Mouse (Mus musculus) forebrain, embryonic 16.5 days (tissue): ENCODE results near the gene Snx8. TPM values are rescaled to one million over a fixed set of nuclear protein-coding genes. Genes with fewer than 3 reads are reported as not detected.

Source experiments
- ATAC-seq: fragments of 200-750 bp; cut with Nextera tagmentation; 2 replicates; pipeline ENCODE4 v1.8.0; 2017; ENCODE audit warnings: mild to moderate bottlenecking, moderate library complexity
- H3K27ac ChIP-seq: fragments of 300-500 bp; sonication (generic); 2 replicates; pipeline ENCODE4 v1.5.1; 2014; ENCODE audit warnings: low read length, control low read depth
- H3K27me3 ChIP-seq: fragments of 300-500 bp; sonication (generic); replicated peaks from 2 replicates; pipeline ENCODE4 v1.6.1; 2014; ENCODE audit warnings: low read length; ENCODE audit not compliant: control insufficient read depth, insufficient read depth
- H3K36me3 ChIP-seq: fragments of 300-500 bp; sonication (generic); 2 replicates; pipeline ENCODE4 v1.6.1; 2014; ENCODE audit not compliant: control insufficient read depth, insufficient read depth
- H3K4me1 ChIP-seq: fragments of 300-500 bp; sonication (generic); replicated peaks from 2 replicates; pipeline ENCODE4 v1.6.1; 2014; ENCODE audit warnings: low read length; ENCODE audit not compliant: control insufficient read depth, insufficient read depth
- H3K4me2 ChIP-seq: fragments of 300-500 bp; sonication (generic); 2 replicates; pipeline ENCODE4 v1.6.1; 2014; ENCODE audit warnings: mild to moderate bottlenecking, low read length, control low read depth
- H3K4me3 ChIP-seq: fragments of 300-500 bp; sonication (generic); replicated peaks from 2 replicates; pipeline ENCODE4 v1.5.1; 2014; ENCODE audit warnings: mild to moderate bottlenecking, low read length, control low read depth
- H3K9ac ChIP-seq: fragments of 300-500 bp; sonication (generic); replicated peaks from 2 replicates; pipeline ENCODE4 v1.6.1; 2014; ENCODE audit warnings: low read depth, low read length, control low read depth
- H3K9me3 ChIP-seq: fragments of 300-500 bp; sonication (generic); 2 replicates; pipeline ENCODE4 v1.6.1; 2016; ENCODE audit warnings: low read length; ENCODE audit not compliant: control insufficient read depth
- WGBS: fragments of 180-500 bp; shearing (Covaris S2); extraction: QIAGEN DNeasy Blood & Tissue Kit; methylation state at CpG from one replicate; pipeline ENCODE4 v1.1.7; 2014; 5-methylcytosine and 5-hydroxymethylcytosine counted together
- polyA plus RNA-seq: library from polyadenylated mRNA; unstranded; fragments of >200 nt; fragmentation: Nextera tagmentation; extraction: Ambion mirVana; gene quantifications from 2 replicates; pipeline ENCODE4 v1.2.1, GENCODE M21; 2015

Snx8 gene
- polyA plus RNA-seq, 1 experiment from 2014 or later, result 24.1 TPM

DNA sequence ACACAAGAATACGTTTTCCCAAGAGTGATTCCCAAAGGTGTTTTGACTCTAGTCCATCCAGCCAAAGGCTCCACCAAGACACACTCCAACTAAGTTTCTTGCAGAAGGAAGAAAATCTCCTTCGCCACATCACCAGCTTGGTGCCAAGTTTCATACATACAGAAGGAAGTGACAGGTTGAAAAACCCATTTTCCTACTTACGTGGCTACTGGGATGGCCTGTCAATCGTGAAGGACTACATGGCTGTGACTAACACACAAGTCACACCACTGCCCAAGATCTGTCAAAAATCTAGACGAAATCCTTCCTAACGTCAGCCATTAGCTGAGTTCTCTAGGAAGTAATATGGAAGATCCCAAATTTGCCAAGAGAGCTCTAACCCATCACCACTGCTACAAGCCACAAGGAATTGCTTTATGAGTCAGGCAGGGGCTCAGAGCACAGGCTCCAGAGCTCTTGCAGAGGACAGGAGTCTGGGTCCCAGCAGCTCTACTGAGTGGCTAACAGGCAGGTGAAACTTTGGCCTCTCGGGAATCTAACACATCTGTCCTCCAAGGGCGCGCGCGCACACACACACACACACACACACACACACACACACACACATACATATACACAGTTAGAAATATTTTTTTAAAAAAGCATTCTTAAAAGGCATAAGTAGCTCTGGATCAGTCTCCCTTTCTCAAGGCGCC, 1.1 kb downstream of the Snx8 start:
- Histone ChIP-seq H3K27me3 (0 out of 2 replicates have a peak, but pooled peaks cover 2% of the 10 kb centered on the region), H3K36me3 (no peaks in the 10 kb centered on the region), H3K9ac (no peak overlapping the region), H3K4me1 (peaks cover 14% of the 10 kb centered on the region), H3K4me2 (peak overlapping the region; percentile 94), H3K4me3 (peak overlapping the region; percentile 74), H3K27ac (no peak overlapping the region), H3K9me3 (no peaks in the 10 kb centered on the region)
- WGBS, result 76% methylated on average over 11 of the region's 12 CpGs
- no peak for ATAC-seq

DNA sequence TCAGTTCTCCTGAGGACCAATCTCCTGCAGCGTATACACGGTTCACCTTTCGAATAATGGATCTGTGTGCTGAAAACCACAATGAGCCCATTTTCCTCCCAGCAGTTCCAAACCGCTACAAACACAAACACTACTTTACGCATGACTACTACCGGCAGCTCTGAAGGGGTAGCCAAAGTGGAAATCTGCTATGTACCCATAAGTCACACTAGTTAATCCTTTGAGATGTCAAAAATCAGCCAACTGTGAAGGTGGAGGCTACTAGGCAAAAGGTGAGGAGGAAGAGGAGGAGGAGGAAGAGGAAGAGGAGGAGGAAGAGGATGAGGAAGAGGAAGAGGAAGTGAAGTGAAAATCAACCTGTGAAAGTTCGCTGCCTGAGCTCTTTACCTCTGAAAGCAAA, 1.8 kb downstream of the Snx8 start:
- 88% methylated on average over 7 of the region's 7 CpGs for WGBS
- Histone ChIP-seq H3K4me3 (no peak overlapping the region), H3K9me3 (no peaks in the 10 kb centered on the region), H3K27me3 (0 out of 2 replicates have a peak, but pooled peaks cover 2% of the 10 kb centered on the region), H3K4me1 (peaks cover 14% of the 10 kb centered on the region), H3K4me2 (no peak overlapping the region), H3K27ac (no peak overlapping the region), H3K9ac (no peak overlapping the region), H3K36me3 (no peaks in the 10 kb centered on the region)
- ATAC-seq, result no peak

DNA sequence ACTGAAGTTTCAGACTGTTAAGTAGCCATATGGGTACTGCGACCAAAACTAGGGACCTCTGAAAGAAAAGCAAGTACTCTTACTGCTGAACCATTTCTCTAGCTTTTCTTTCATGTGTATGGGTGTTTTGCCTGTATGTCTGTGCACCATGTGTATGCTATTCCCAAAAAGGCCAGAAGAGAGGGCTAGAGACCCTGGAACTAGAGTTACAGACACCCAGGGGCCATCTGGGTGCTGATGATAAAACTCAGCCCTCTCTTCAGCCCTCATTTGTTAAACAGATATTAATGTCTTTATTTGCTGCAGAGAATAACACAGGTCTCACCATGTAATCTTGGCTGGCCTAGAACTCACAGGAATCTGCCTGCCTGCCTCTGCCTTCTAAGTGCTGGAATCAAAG, 4.6 kb downstream of the Snx8 start:
- Histone ChIP-seq H3K9me3 (no peaks in the 10 kb centered on the region), H3K36me3 (no peaks in the 10 kb centered on the region), H3K4me2 (no peak overlapping the region), H3K27ac (no peak overlapping the region), H3K27me3 (no peaks in the 10 kb centered on the region), H3K4me1 (peaks cover 14% of the 10 kb centered on the region), H3K9ac (no peak overlapping the region), H3K4me3 (no peak overlapping the region)
- 85% methylated on average over 1 of the region's 1 CpGs for WGBS
- ATAC-seq, result no peak

DNA sequence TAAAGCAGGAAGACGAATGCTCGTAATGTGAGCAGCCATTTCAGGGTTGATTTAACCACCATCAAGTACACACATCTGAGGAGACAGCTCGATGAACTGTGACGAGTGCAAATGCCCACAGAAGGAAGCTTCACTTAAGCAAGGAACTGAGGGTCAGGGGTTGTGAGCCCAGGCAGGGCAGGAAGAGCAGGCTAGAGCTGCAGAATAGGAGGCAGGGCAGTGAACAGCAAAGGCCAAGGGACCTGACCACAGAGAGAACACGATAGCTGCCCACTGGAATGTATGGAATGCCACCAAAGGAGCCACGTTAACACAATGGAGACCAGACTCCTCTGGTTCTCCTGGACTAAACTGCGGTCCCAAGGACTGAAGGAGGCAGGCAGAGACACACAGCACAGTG, 5.5 kb downstream of the Snx8 start:
- H3K9me3 ChIP-seq, result no peaks in the 10 kb centered on the region
- H3K36me3 ChIP-seq, result no peaks in the 10 kb centered on the region
- ATAC-seq, result no peak
- no peaks in the 10 kb centered on the region for H3K27me3 ChIP-seq
- peaks cover 8% of the 10 kb centered on the region for H3K4me1 ChIP-seq
- H3K4me3 ChIP-seq, result no peak overlapping the region
- WGBS, result 35% methylated on average over 7 of the region's 7 CpGs
- H3K27ac ChIP-seq, result no peak overlapping the region
- no peak overlapping the region for H3K4me2 ChIP-seq
- H3K9ac ChIP-seq, result no peak overlapping the region

DNA sequence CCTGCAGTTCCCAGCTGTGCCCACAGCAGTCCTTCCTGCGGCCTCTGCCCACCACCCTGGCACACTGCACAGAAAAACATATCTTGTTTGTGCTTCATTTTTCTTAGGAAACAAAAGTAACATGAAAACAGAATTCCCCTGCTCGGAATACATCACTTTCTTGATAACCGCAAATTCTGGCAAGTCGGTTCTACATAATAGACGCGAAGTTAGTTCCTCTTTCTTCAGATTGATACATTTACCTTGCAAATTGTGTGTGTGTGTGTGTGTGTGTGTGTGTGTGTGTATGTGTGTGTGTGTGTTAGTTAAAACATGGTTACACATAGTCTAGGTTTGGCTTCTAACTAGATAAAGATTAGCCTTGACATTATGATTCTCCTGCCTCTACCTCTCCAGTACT, 6.4 kb downstream of the Snx8 start:
- no peaks in the 10 kb centered on the region for H3K36me3 ChIP-seq
- no peak overlapping the region for H3K27ac ChIP-seq
- no peak for ATAC-seq
- H3K27me3 ChIP-seq, result no peaks in the 10 kb centered on the region
- H3K9ac ChIP-seq, result no peak overlapping the region
- 95% methylated on average over 6 of the region's 6 CpGs for WGBS
- no peak overlapping the region for H3K4me2 ChIP-seq
- H3K4me1 ChIP-seq, result 0 out of 2 replicates have a peak, but pooled peaks cover under 1% of the 10 kb centered on the region
- H3K4me3 ChIP-seq, result no peak overlapping the region
- no peaks in the 10 kb centered on the region for H3K9me3 ChIP-seq

DNA sequence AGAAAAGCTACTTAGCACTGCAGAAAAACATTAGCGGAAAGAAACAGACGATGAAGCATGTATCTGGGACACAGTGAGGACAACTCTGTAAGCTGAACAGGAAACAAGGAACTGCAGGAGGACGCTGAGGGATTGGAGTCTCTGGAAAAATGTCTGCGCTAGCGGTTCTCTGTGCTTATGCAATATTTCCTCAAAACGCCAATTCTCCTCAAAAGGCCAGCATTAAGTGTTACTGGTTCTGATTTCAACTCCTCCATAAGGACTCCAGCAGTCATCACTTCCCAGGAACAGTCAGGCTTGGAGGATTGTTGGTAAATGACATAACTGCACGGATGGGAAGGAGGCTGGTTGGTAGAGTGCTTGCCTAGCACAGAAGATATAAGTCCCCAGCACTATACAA, 7.9 kb downstream of the Snx8 start:
- Histone ChIP-seq H3K9ac (no peak overlapping the region), H3K9me3 (no peaks in the 10 kb centered on the region), H3K36me3 (no peaks in the 10 kb centered on the region), H3K4me3 (no peak overlapping the region), H3K27me3 (no peaks in the 10 kb centered on the region), H3K27ac (no peak overlapping the region), H3K4me2 (no peak overlapping the region), H3K4me1 (no peaks in the 10 kb centered on the region)
- ATAC-seq, result no peak
- 94% methylated on average over 7 of the region's 7 CpGs for WGBS

DNA sequence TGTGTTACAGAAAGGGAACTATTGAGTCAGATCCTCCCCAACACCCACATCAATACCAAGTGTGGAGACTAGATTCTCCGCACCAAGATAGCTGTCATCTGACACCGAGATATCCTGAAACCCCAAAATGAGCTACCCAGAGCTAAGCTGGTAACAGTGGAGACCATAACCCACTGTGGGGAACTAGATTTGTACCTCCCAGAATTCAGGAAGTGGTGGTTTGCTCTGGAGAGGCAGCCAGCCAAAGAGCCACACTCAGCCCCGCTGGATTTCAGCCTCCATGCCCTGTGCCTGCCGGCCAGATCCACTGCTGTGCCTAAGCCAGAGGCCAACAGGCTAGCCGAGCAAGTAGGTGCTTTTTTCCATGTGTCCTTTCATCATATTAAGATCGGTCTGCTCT, 9.8 kb downstream of the Snx8 start:
- WGBS, result 86% methylated on average over 6 of the region's 6 CpGs
- H3K27me3 ChIP-seq, result no peaks in the 10 kb centered on the region
- no peak overlapping the region for H3K4me2 ChIP-seq
- ATAC-seq, result no peak
- H3K27ac ChIP-seq, result no peak overlapping the region
- no peaks in the 10 kb centered on the region; the same call in 1 of the 2 replicates for H3K4me1 ChIP-seq
- H3K9me3 ChIP-seq, result no peaks in the 10 kb centered on the region
- H3K36me3 ChIP-seq, result no peaks in the 10 kb centered on the region
- no peak overlapping the region for H3K4me3 ChIP-seq
- H3K9ac ChIP-seq, result no peak overlapping the region

DNA sequence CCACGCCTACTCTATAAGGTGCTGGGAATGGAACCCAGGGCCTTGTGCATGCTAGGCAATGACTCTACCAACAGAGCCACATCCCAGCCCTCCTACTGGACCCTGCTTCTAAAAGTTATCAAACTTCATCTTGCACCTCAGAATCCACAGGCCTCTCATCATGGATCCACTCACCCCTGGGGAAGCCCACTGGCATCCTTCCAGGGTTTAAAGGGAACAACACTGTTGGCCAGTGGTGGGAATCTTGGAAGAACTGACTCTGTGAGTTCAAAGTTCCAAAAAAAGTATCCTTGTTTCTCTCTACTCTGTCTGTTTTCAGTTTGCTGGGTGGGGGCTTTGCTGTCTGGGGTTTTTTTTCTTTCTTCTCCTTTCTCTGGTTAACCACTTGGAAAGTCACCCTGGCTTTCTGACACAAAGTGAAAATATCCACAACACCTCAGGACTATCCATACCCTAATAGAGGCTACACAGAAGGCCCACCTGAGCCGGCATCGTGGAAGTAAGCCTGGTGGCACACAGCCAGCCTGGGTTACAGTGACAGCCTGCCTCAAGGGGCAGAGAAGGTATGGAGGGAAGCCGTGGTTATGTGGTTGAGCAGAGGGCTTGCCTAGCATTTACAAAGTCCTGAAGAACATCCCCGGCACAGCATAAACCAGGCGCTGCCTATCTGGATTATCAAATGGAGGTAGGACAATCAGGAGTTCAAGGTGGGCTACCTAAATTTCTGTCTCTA, 10.8 kb downstream of the Snx8 start:
- H3K4me3 ChIP-seq, result no peak overlapping the region
- WGBS, result 90% methylated on average over 6 of the region's 6 CpGs
- no peaks in the 10 kb centered on the region for H3K27me3 ChIP-seq
- ATAC-seq, result no peak
- H3K9ac ChIP-seq, result no peak overlapping the region
- no peaks in the 10 kb centered on the region; the same call in 1 of the 2 replicates for H3K4me1 ChIP-seq
- H3K36me3 ChIP-seq, result no peaks in the 10 kb centered on the region
- no peaks in the 10 kb centered on the region for H3K9me3 ChIP-seq
- H3K4me2 ChIP-seq, result no peak overlapping the region
- H3K27ac ChIP-seq, result no peak overlapping the region

DNA sequence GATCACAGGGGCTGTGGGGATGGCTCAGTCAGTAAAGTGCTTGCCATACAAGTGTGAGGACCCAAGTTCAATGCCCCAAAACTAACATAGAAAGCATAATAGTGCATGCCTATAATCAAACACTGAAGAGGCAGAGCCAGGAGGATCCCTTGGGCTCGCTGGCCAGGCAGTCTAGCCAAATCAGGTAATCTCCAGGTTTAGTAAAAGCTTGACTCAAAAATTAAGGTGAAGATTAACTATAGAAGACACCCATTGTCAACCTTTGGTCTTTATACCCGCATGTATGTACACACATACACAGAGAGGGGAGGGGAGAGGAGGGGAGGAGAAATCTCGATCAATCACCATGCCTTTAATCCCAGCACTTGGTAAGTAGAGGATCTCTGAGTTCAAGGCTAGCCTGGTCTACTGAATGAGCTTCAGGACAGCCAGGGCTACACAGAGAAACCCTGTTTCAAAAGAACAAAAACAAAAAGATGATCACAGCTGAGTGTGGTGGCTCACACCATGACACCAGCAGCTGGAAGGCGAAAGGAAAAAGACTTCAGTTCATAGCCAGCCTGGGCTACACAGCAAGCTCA, 13.7 kb downstream of the Snx8 start:
- Histone ChIP-seq H3K27ac (no peak overlapping the region), H3K4me2 (no peak overlapping the region), H3K9me3 (no peaks in the 10 kb centered on the region), H3K27me3 (no peaks in the 10 kb centered on the region), H3K36me3 (no peaks in the 10 kb centered on the region), H3K4me3 (no peak overlapping the region), H3K4me1 (peaks cover 5% of the 10 kb centered on the region), H3K9ac (no peak overlapping the region)
- no peak for ATAC-seq
- WGBS, result 92% methylated on average over 4 of the region's 4 CpGs
